Mouse (Mus musculus) adrenal gland, postnatal 14 days (tissue): ENCODE results near the gene Gm4131. TPM values are rescaled to one million over a fixed set of nuclear protein-coding genes. Genes with fewer than 3 reads are reported as not detected.
"Not testable (repeated sequence)": the region's sequence is repeated elsewhere in the genome, so short reads cannot be mapped to it uniquely, and the experiment has no call there.

ENCODE experiments used
- DNase-seq: peaks from one replicate; pipeline ENCODE4 v3.0.0; 2021; ENCODE audit warnings: mixed read lengths
- long read RNA-seq, 2 experiments: library from polyadenylated mRNA; stranded (forward); transcript quantifications; one replicate each; pipeline ENCODE4 v2.0.0; 2021
- total RNA-seq: library from RNA; stranded (reverse); gene quantifications from 2 replicates; pipeline ENCODE4 v1.2.3, GENCODE M21; 2021

The Gm4131 gene
- total RNA-seq, result not detected in 2 replicates
- long read RNA-seq, experiment 1, result 0 reads
- long read RNA-seq, experiment 2, result 0 reads

DNA sequence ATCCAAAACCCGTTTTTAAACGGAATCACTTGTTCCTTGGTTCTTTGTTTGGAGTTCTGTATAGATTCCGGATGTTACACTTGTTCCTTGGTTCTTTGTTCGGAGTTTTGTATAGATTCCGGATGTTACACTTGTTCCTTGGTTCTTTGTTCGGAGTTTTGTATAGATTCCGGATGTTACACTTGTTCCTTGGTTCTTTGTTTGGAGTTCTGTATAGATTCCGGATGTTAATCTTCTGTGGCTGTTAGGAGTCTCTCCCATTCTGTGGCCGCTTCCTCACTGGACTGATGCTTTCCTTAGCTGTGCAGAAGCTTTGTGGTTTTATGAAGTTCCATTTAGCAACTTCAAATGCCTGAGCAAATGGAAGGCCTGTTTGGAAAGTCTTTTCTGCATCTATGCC is at the start of gene Gm4131:
Gm4131 (minus strand) TSS at position 101 of the 400 bp plus-strand sequence.
- not testable (repeated sequence) for DNase-seq

DNA sequence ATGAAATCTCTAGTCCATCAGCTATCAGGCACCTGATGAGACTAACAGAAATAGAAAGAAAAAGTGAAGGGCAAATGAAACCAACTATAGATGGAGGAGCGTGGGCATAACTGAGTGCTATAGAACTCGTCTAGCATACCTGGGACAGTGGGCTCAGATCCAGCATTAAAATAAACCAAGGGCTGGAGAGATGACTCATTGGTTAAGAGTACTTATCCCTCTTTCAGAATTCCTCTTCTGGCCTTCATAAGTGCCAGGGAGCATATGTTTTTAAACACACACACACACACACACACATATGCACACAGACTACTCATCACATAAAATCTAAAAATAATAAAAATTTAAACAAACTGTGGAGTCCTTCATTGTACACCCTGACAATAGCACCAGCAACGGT is 43.2 kb upstream of the Gm4131 start:
- DNase-seq, result no peak

DNA sequence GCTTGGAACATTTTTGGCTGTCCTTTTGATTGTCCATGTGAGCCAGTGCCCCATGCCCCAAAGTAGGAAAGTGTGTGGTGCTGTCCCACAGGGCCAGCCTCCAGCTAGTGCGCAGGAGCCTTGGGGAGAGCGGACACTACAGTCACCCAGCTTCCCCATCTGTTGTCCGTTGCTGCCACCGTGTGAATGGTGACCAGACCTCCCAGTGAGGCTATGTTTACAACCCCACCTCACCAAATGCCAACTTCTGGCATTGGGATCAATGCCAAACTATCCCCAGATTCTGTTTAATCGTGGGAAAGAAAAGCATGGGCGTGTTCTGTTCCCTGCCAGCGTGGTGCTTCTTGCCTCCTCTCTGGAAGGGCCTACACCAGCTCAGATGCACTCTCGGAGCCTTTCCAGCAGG is 41.1 kb upstream of the Gm4131 start:
- DNase-seq, result peak; percentile 55

DNA sequence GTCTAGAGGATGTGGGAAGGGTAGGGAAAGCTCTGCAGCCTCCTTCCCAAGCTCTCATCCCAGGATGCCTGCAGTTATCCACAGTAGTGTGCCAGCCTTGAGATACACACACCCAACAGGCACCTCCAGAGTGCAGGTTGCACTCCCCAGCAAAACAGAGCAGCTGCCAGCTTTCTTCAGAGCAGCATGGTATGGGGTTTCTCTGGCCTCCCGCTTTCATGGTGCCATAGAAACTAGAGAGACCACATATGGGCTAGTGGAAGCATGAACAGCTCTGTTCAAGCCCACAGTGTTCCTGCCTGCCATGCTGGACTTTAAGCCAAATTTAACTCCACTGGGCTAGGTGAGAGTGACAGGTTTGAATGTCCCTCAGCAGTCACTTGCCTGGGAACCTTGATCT is 36.1 kb upstream of the Gm4131 start:
- DNase-seq, result no peak

DNA sequence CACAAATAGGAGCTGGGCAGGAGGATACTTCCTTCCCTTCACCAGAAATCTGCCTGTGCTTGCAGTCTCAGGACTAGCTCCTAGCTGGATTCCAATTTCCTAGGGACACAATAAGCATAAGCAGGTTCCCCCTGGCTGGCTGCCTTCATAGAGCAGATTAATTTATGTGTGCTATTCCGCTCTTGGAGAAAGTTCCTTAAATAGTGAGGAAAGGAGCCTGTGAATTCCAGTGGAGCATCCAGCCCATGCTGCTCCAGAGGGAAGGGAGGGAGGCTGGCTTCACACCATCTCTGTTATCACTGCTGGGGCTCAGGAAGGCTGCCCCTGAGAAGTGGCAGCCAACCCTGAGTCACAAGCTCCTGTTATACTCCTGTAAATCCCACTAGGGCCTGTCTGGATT is 35.5 kb upstream of the Gm4131 start:
- DNase-seq, result no peak

DNA sequence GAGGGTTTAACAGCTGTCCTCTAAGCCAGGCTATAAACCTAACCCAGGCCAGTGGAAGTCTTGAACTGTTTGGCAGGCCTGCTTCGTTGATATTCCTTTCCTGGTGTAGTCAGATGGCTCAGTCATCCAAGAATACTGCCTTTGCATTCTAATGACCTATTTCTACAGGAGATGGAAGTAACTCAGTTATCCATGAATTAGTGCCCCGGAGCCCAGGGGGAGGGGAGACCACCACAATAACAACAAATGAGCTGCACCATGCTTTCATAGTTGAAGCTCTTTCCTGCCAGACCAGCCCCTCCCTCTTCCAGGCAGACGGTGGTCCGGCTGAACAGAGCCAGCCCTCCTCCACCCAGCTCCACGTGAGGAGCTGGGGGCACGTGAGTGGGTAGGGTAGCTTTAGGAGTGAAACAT is 33.4 kb upstream of the Gm4131 start:
- no peak for DNase-seq

DNA sequence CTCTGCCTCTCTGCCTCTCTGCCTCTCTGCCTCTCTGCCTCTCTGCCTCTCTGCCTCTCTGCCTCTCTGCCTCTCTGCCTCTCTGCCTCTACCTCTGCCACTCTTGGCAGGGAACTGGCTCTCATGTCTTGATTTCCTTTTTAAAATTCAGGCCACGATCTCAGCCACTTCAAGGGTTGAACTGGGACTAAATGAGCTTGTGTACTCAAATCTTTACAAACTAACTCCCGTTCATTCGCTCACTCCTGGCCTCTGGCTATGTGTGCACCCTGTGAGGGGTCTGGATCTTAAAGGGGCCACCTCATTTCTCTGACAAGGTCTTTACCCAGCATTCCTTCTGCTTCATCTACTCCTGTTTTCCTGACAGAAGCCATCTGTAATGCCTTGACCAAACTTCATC is 18.6 kb upstream of the Gm4131 start:
- DNase-seq, result no peak

DNA sequence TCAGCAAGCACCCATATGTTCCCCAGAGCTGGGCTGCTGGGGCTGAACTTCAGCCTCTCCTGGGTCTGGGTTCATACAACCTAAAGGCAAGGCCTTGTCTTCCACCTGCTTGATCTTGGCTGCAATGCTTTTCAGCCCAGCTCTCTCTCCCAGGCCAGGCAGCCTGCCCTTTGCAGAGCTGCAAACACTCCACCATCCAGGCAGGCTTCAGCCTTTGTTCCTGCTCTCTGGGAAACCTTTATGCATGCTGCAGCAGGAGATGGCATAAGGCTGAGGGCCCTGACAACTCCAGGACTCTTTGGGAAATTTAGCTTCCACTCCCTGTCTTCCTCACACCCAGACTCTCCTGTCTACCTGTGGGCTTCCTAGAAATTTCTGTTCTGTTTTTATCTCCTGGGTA is 17.9 kb upstream of the Gm4131 start:
- DNase-seq, result no peak

DNA sequence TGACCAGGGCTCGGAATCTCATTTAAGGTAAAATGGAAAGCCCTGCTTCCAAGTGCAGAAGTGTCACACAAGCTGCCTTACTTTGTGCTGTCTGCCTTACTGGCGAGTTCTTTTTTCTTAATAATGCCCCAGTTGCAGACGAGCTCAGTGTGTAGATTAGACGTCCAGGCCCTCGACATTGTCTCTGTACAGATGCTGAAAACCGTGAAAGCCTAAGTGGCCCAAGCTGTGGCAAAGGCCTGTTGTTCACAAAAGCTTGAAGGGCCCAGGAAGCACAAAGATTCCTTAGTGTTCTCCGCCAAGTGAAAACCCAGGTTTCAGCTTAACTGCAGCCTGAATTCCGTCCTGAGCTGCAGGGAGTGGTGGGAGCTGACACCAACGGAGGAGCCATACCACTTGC is 15.0 kb upstream of the Gm4131 start:
- no peak for DNase-seq

DNA sequence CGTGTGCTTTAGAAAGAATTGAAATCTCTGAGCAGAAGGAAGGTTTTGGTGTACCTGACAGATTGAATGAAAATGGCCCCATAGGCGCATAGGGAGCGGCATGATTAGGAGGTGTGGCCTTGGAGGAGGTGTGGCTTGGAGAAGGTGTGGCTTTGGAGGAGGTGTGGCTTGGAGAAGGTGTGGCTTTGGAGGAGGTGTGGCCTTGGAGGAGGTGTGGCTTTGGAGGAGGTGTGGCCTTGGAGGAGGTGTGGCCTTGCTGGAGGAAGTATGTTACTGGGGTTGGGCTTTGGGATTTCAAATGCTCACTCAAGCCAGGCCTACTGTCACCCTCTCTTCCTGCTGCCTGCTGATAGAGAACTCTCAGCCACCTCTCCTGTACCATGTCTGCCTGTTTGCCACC is 14.2 kb upstream of the Gm4131 start:
- DNase-seq, result peak; percentile 24

DNA sequence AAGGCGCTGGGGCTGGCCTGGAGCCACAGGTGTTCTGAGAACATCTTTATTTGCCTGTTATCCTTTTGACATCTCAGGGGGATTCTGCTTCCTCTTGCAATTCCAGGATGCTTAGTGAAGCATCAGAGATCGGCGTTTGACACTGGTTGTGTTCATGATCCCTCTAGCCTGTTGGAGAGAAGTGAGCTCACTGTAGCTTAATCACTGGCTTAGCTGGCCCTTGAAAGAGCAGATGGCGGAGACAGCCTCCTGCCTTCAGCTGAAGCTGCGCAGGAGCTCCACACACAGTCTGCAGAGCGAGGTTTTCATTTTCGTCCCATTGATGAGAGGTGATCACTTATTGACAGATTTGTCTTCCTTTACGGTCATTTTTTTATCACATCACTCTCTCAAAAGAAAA is 9.1 kb upstream of the Gm4131 start:
- no peak for DNase-seq

DNA sequence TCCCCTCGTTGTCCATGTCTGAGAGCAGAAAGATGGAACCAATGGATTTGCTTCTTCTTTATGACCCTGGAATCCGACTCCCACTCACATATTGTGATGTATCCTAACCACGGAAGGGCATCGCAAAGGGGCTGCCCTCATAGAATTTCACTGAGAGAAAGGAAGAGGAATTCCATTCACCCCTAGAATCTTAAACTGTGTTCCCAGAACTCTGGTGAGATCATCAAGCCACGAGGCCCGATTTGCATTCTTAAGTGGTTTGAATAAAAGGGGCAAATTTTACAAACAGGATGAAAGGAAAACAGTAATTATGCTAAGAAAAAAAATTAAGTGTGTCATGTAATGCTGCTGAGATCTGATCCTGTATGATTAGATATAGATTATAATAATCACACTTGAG is 8.2 kb upstream of the Gm4131 start:
- DNase-seq, result no peak

DNA sequence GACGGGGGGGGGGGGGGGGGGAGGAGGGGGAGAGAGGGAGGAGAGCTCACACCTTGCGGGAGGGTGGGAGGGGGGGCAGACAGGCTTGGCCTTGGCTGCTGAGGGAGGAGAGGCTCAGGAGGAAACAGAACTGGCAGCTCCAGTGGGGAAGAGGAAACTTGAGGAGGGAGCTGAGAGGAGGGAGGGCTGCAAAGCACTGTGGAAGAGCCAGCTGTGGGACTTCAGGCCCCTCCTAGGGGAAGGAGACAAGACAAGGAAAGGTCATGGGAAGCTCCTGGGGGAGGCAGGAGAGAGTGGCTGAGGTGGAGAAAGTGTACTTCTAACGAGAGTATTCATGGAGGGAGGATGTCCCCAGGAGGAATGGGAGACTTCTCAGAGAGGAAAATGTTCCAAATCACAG is 6.7 kb upstream of the Gm4131 start:
- DNase-seq, result no peak

DNA sequence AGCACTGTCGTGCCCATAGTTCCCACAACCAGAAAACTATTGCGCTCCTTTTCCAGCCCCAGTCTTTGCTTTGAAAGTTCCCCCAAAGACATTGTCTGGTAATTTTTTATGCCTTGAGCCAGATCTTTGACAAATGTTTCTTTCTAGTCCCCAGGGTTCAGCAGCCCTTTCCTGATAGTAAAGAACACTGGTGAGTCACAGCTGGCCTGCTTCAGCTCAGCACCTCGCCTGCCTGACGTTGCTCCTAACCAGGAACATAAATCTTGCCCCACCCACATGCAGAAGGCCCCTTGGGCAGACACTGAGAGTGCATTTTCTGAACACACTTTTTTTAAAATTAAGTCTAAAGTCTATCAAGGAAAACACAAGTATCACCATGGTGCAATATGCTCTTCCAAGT is 3.6 kb upstream of the Gm4131 start:
- DNase-seq, result peak; percentile 27

DNA sequence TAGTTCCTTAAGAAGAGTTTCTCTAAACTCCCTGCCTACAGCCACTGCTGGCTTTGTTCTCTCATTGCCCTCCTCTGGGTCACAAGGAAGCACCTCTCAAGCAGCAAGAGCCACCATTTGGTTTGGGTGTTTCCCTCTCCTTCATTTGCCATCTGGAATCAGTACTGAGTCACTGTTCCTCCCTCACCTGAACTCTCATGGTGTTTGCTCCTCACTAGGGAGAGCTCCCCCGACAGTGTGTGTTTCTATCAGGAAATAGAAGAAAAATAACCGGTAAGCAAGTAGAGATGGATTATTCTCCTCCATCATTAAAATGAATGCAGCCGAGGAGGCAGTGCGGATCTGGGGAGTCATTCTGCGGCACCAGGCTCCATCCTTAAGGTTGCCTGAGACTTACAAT is 2.7 kb upstream of the Gm4131 start:
- DNase-seq, result no peak

DNA sequence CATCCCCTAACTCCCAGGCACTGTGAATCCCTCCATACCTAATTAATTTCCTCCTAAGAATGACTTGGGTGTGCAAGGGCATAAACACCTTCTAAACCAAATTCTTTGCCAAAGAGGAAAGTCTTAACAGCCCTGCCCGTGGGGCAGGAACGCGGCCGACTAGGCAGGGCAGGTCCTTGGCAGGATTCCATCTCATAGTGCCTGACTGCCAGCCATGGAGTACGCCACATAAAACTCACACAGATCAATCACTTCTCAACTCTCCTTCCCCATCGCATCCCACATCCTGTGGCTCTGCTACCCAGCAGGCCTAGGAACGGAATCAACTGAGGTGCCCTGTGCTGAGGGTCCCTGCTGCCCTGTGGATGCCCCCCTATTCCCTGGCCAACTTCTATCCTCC is 3.0 kb downstream of the Gm4131 start:
- peak; percentile 31 for DNase-seq

DNA sequence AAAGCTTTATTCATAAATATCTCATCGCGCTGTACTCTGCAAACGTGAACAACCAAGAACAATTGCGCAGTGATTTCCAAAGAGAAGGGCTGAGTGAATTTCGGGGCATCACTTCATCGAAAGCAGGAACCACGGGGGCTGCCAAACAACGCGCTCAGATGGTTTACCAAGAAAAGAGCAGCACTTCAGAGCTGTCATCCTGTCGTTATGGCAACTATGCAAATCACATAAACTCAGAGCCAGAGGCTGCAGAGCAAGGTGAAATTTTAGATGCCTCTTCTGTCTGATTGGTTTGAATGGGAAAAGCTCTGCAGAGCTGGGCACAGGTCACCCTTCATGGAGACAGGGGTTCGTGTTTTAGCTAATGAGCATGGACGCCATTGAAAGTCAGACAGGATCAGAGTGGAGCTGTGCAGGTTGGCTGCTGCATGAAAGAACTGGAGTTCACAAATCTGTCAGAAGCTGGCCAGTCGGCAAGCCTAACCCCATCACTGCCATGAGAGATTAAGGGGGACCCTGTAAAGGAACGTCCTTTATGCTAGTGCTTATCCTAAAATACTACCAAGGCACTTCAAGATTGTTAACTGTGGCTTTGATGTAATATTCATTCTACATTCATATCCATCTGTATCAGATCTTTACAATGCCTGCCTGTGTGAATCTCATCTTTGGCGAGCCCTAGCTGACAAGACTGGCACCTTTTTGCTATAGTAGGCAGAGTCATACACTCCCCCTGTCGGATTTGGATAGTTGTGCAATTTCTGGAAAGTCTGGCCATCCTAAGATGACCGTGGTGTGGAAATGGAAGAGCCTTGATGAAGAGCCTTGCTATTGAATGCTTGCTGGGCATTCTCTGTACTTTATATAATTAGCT is 4.6 kb downstream of the Gm4131 start:
- DNase-seq, result no peak

DNA sequence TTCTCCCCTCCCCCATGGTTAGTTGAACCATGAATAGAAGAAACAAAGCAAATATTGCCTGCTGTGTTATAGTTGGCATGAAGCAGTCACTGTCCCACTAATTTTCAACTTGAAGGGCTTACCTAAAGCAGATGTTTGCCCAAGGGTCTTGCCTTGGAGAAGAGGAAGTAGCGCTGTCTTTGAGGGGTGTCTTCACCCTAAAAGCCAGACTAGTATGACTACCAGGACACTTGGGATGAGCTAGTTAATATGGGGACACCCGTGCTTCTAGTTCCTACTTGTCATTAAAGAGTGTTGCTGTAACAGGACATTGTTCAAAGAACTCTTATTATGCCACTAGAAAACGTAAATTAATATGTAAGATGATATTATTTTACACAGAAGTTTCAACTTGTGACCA is 9.6 kb downstream of the Gm4131 start:
- no peak for DNase-seq

DNA sequence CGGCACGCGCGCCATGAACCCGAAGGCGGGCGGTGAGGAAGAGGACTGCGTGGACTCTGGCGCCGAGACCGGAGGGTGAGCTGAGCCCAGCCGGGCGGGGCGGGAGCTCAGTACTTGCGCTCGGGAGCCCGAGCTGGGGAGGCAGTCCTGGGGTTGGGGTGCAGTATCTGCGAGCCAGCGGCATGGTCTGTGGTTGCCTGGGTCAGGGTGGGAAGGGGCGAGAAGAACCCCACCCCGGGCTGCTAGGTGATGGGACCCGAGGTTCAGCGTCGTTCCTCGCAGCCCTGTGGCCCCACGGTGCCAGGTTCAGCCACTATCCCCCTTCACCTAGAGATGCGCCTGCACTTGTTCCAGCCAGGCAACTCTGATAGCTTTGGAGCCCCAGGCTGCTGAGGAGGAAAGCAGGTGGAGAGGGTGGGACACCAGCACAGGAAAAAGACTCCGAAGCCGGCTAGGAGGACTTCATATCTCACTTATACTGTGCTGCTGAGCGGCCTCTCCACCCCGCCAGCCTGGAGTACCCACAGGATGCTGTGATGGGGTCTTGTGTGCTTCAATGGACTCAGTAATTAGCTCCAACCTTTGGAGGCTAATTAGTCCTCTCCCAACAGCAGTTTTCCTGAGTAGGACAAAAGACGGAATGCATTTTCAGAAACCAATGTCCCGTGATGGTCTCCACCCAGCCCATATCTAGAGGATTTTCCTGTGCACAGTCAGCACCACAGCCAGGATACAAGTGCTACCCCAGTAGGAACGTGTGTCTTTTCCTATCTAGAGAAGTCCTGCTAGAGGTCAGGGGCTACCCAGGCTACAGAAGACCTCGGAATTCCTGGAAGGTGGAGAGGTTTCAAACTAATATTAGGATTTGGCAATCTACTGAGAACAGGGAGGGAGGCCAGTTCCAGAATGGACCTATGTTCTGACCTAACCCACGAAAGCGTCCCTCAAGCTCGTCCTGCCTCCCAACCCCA is 10.6 kb downstream of the Gm4131 start:
- DNase-seq, result no peak

DNA sequence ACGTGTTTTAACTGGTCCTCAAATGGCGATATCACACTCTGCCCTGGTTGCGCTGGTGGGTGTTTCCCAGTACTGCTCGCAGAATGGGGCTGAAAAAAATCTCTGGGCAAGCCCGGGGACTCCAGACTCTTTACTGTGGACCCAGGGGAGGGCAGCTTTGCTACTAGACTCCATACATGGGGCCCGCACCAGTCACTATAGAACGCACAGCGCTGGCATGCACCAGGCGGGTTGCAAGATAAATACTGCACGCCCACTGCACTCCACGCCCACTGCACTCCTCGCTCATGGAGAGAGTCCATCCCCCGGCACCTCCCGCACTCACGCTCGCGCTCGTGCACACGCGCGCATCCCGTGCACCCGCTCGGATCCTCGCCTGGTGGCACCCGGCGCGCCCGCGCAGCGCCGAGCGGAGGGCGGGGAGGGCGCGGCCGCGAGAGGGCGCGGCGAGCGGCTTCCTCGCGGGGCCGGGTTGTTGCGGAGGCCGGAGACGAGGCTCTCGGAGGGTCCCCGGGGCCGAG is 11.4 kb downstream of the Gm4131 start, which contains the start of gene Fam124a:
Fam124a (plus strand) TSS at position 429 of the 521 bp plus-strand sequence.
- peak; percentile 85 for DNase-seq

DNA sequence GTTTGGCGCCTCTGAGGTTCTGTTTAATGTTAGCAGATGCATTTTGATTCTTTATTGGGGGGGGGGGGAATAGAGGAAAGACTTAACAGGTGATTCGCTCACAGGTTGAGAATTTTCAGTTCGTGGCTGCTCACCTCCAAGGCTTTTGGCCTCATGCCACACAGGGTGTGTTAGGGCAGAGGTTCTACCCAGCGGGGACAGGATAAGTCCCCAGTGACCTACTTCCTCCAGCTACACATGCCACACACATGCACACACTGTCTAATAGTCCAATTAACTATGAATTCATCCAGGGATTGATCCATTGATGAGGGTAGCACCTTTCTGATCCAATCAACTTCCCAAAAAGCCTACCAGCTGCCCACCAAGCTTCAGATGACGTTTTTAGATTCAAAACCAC is 12.9 kb downstream of the Gm4131 start:
- DNase-seq, result no peak

DNA sequence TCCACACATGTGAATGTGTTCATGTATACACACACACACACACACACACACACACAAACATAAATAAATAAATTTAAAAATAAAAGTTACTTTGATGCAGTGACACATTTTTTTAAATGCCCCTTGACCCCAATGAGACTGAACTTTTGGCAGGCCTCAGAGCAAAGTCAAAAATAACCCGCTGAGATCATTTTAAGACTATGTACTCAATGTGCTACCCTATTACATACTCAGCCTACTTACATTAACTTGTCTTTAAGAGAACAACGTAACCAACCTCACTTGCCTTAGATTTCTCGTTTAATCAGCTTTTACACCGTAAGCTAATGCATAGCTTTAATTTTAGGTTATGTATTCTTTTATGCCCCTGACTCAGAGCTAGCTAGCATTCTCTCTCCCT is 13.9 kb downstream of the Gm4131 start:
- no peak for DNase-seq

DNA sequence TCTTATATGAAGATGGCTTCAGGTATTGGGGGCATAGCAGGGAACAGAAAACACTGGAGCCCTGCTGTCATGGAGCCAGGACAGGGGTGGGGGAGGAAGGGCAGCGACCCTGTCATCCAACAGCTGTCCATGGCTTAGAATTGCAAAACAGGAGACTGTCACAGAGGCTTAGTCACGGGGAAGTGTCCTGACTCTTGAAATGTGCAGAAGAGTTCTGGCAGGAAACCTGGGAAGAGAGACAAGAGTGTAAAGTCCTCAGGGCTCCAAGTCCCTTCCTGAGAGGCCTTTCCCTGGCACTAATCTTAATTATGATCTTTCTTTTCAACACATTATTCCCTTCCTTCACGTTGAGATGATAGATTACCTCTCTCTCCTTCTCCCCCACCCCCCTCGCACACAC is 16.6 kb downstream of the Gm4131 start:
- DNase-seq, result no peak
